Mouse (Mus musculus): Measurements from ENCODE around the gene Mpig6b. TPM values are rescaled to one million over a fixed set of nuclear protein-coding genes. Genes with fewer than 3 reads are reported as not detected.

The Mpig6b gene
- 0.46 and 0.66 TPM in 2 replicates for polyA plus RNA-seq (2012; rRNA removed)

- Histone ChIP-seq H3K27me3 (replicated peaks; ENCODE audit: control insufficient read depth, insufficient read depth, low read length) (no peaks in the 10 kb centered on the region), H3K27ac (ENCODE audit: insufficient read depth, low read depth, low read length) (peak within 1 kb of the TSS; percentile 57), H3K4me1 (ENCODE audit: control insufficient read depth, insufficient read depth, low read length) (no peaks in the 10 kb centered on the region; the same call in 1 of the 2 replicates), H3K4me3 (ENCODE audit: insufficient read depth, low read depth, low read length) (peak within 1 kb of the TSS; percentile 47), H3K36me3 (ENCODE audit: control insufficient read depth, insufficient read depth, low read length) (no peaks in the 10 kb centered on the region)
- 76% methylated on average over 10 of the region's 10 CpGs for WGBS
- TF ChIP-seq CTCF (conservative IDR thresholded peaks at IDR 0.05; ENCODE audit: insufficient read depth, insufficient read length, low read depth, low read length): no peak
- no peak for TF ChIP-seq POLR2A (IDR thresholded peaks at IDR 0.05; ENCODE audit: low read depth, low read length)
- no peak for DNase-seq
These were observed at the start of gene Mpig6b for GRCm38 (mm10) chr17:35066084-35066483. Gene Mpig6b, minus strand, starts transcription at chr17:35066184.

DNA sequence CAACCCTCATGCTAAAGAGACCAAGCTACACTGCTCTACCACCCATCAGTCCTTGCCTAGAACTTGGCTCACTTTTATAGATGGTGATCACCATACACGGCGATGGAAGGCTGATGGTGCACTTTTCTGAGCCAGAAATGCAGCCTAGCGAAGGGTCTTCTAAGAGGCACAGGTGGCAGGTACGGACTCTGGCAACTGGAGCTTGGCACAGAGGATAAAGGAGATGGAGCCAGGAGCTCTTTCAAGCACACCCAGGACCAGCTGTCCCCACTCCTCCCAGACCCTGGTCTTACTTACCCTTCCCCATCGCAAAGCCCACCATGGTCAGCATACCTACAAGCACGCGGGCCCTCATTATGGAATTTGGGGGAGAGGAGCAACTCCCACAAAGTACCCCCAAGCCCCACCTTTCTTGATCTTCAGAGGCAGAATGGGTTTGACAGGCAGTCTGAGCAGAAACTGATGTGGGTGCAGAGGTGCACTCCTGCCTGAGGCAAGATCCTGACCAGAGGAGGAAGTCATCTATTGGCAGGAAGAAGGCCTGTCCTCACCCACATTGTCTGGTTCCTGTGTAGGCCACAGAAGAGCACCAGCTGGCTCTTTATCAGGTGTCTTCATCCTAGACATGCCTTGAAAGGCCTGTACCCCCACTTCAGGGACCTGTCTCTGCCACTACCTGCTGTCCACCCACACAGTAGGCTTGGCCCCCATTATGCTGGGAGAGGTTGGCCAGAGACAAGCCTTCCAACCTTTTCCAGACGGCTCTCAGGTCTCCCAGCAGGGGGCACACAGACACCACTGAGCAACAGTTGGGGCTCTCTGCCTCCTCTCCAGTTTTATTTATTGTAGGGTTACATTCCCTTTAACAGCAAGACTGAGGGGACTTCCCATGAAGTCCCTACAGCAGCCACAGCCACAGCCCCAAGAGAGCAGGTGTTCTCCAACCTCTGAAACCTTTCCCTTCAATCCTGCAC is 49.3 kb upstream of the Mpig6b start, which contains the start of gene Ly6g5b:
TSS of gene Ly6g5b (minus strand) at position 383 of the 974 bp plus-strand sequence.
- Histone ChIP-seq H3K36me3 (ENCODE audit: control insufficient read depth, insufficient read depth, low read length) (peaks cover 3% of the 10 kb centered on the region; the same call in 1 of the 2 replicates), H3K27ac (ENCODE audit: insufficient read depth, low read depth, low read length) (no peak within 1 kb of the TSS), H3K27me3 (replicated peaks; ENCODE audit: control insufficient read depth, insufficient read depth, low read length) (no peaks in the 10 kb centered on the region), H3K4me3 (ENCODE audit: insufficient read depth, low read depth, low read length) (no peak within 1 kb of the TSS), H3K4me1 (ENCODE audit: control insufficient read depth, insufficient read depth, low read length) (peaks cover 3% of the 10 kb centered on the region; the same call in 1 of the 2 replicates)
- TF ChIP-seq POLR2A (IDR thresholded peaks at IDR 0.05; ENCODE audit: low read depth, low read length): no peak
- TF ChIP-seq CTCF (conservative IDR thresholded peaks at IDR 0.05; ENCODE audit: insufficient read depth, insufficient read length, low read depth, low read length): peak; percentile 51
- DNase-seq: peak; percentile 45
- 82% methylated on average over 8 of the region's 8 CpGs for WGBS

GRCm38 (mm10) chr17:35111774-35112173 is 45.8 kb upstream of the Mpig6b start:
- Histone ChIP-seq H3K4me3 (ENCODE audit: insufficient read depth, low read depth, low read length) (no peak overlapping the region), H3K36me3 (ENCODE audit: control insufficient read depth, insufficient read depth, low read length) (no peaks in the 10 kb centered on the region)
- 72% methylated on average over 9 of the region's 9 CpGs for WGBS

GRCm38 (mm10) chr17:35108097-35108496 is 42.1 kb upstream of the Mpig6b start, which contains the start of gene Ly6g5c:
Gene Ly6g5c, plus strand, starts transcription at chr17:35108279.
- TF ChIP-seq CTCF (conservative IDR thresholded peaks at IDR 0.05; ENCODE audit: insufficient read depth, insufficient read length, low read depth, low read length) (no peak), POLR2A (IDR thresholded peaks at IDR 0.05; ENCODE audit: low read depth, low read length) (no peak)
- no peak for DNase-seq
- 83% methylated on average over 6 of the region's 6 CpGs for WGBS
- H3K27me3 ChIP-seq (replicated peaks; ENCODE audit: control insufficient read depth, insufficient read depth, low read length): no peaks in the 10 kb centered on the region
- H3K27ac ChIP-seq (ENCODE audit: insufficient read depth, low read depth, low read length): no peak within 1 kb of the TSS
- H3K4me1 ChIP-seq (ENCODE audit: control insufficient read depth, insufficient read depth, low read length): peaks cover 4% of the 10 kb centered on the region; the same call in 1 of the 2 replicates
- H3K36me3 ChIP-seq (ENCODE audit: control insufficient read depth, insufficient read depth, low read length): no peaks in the 10 kb centered on the region
- no peak within 1 kb of the TSS for H3K4me3 ChIP-seq (ENCODE audit: insufficient read depth, low read depth, low read length)

More at GRCm38 (mm10) chr17:35111774-35112173, 45.8 kb upstream of the Mpig6b start:
- no peak for DNase-seq
- no peaks in the 10 kb centered on the region for H3K4me1 ChIP-seq (ENCODE audit: control insufficient read depth, insufficient read depth, low read length)
- H3K27ac ChIP-seq (ENCODE audit: insufficient read depth, low read depth, low read length): no peak overlapping the region
- TF ChIP-seq POLR2A (IDR thresholded peaks at IDR 0.05; ENCODE audit: low read depth, low read length) (no peak), CTCF (conservative IDR thresholded peaks at IDR 0.05; ENCODE audit: insufficient read depth, insufficient read length, low read depth, low read length) (no peak)
- no peaks in the 10 kb centered on the region for H3K27me3 ChIP-seq (replicated peaks; ENCODE audit: control insufficient read depth, insufficient read depth, low read length)

- Histone ChIP-seq H3K4me1 (ENCODE audit: control insufficient read depth, insufficient read depth, low read length) (peaks cover 4% of the 10 kb centered on the region; the same call in 1 of the 2 replicates), H3K27me3 (replicated peaks; ENCODE audit: control insufficient read depth, insufficient read depth, low read length) (no peaks in the 10 kb centered on the region), H3K4me3 (ENCODE audit: insufficient read depth, low read depth, low read length) (no peak overlapping the region), H3K27ac (ENCODE audit: insufficient read depth, low read depth, low read length) (no peak overlapping the region), H3K36me3 (ENCODE audit: control insufficient read depth, insufficient read depth, low read length) (no peaks in the 10 kb centered on the region)
- TF ChIP-seq CTCF (conservative IDR thresholded peaks at IDR 0.05; ENCODE audit: insufficient read depth, insufficient read length, low read depth, low read length): no peak
- no peak for TF ChIP-seq POLR2A (IDR thresholded peaks at IDR 0.05; ENCODE audit: low read depth, low read length)
- WGBS: 63% methylated on average over 3 of the region's 3 CpGs
- no peak for DNase-seq
These were observed 40.5 kb upstream of the Mpig6b start for GRCm38 (mm10) chr17:35106522-35106921.

GRCm38 (mm10) chr17:35105740-35106389 is 39.9 kb upstream of the Mpig6b start:
- peak; percentile 64 for TF ChIP-seq CTCF (conservative IDR thresholded peaks at IDR 0.05; ENCODE audit: insufficient read depth, insufficient read length, low read depth, low read length)
- TF ChIP-seq POLR2A (IDR thresholded peaks at IDR 0.05; ENCODE audit: low read depth, low read length): no peak
- DNase-seq: peak; percentile 54
- Histone ChIP-seq H3K4me3 (ENCODE audit: insufficient read depth, low read depth, low read length) (no peak overlapping the region), H3K27ac (ENCODE audit: insufficient read depth, low read depth, low read length) (no peak overlapping the region), H3K4me1 (ENCODE audit: control insufficient read depth, insufficient read depth, low read length) (peaks cover 4% of the 10 kb centered on the region; the same call in 1 of the 2 replicates), H3K36me3 (ENCODE audit: control insufficient read depth, insufficient read depth, low read length) (no peaks in the 10 kb centered on the region), H3K27me3 (replicated peaks; ENCODE audit: control insufficient read depth, insufficient read depth, low read length) (no peaks in the 10 kb centered on the region)
- 24% methylated on average over 13 of the region's 13 CpGs for WGBS
